Mouse (Mus musculus): ENCODE measurements at regions not wholly inside any gene's neighbourhood (a gene's known extent, or its start where the extent isn't known, plus 50 kb on each side); places are given as distances from the start of the nearest gene placed in this dataset.

GRCm38 (mm10) chr3:39455650-39456049, 568.9 kb downstream of the Fat4 start:
- H3K4me3 ChIP-seq (ENCODE audit: insufficient read depth, poor library complexity, severe bottlenecking), result no peak overlapping the region
- no peaks in the 10 kb centered on the region for H3K79me2 ChIP-seq (ENCODE audit: control insufficient read depth, insufficient read depth)
- no peak for TF ChIP-seq CEBPB (IDR thresholded peaks at IDR 0.05; ENCODE audit: low read depth)
- TF ChIP-seq MAX (IDR thresholded peaks at IDR 0.05), result no peak
- TF ChIP-seq USF1 (IDR thresholded peaks at IDR 0.05; ENCODE audit: low read depth), result no peak
- TF ChIP-seq MYOD1 (IDR thresholded peaks at IDR 0.05; ENCODE audit: control insufficient read depth, insufficient read length, low read depth), result no peak
- TF ChIP-seq FOSL1 (IDR thresholded peaks at IDR 0.05; ENCODE audit: insufficient read depth, low read length, poor library complexity, severe bottlenecking), result no peak
- TF ChIP-seq CTCF (IDR thresholded peaks at IDR 0.05; ENCODE audit: control insufficient read depth, insufficient read depth, insufficient read length), result no peak
- TF ChIP-seq MYOG (IDR thresholded peaks at IDR 0.05; ENCODE audit: control insufficient read depth, extremely low read depth, insufficient read length), result no peak
- no peaks in the 10 kb centered on the region for H3K79me3 ChIP-seq (ENCODE audit: low read depth)
- H3K36me3 ChIP-seq (ENCODE audit: control insufficient read depth, insufficient read depth), result no peaks in the 10 kb centered on the region
- no peaks in the 10 kb centered on the region for H3K27me3 ChIP-seq (ENCODE audit: control insufficient read depth, insufficient read depth, insufficient read length)
- H3ac ChIP-seq (ENCODE audit: control insufficient read depth, insufficient read length, low read depth), result no peak overlapping the region

DNA sequence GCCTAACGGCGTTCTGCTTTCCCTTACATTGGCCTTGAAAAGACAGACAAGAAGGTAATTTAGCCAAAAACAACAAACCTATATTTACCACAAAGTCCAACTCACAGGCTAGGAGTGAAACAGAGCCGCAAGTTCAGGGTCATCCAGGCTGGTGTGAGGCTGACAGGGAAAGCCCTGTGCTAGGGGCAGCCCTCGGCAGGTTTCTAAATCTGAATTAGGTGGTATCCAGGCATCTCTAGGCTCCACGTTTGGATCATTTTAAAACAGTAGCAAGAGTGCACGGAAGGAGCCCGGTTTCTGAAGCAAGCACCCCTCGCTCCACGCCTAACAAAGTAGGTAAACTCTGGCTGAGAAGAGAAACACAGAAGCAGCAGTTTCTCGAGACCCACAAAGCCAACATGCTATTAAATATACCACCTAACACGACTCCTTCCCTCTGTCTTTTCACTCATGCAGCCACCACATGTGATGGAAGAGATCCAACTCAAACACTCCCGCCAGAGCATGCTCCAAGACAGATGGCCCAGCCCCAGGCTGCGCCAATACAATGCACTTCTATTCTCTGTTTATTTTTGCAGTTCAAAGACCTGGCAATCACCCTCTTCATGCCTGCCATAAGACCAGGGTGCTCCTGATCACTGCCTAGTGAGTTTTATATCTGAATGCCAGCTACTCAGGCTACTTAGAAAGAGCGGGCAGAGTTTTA, 573.6 kb downstream of the Fat4 start:
- Histone ChIP-seq H3K27me3 (ENCODE audit: control insufficient read depth, insufficient read depth, insufficient read length) (no peaks in the 10 kb centered on the region), H3K4me3 (ENCODE audit: insufficient read depth, poor library complexity, severe bottlenecking) (no peak overlapping the region), H3ac (ENCODE audit: control insufficient read depth, insufficient read length, low read depth) (no peak overlapping the region), H3K36me3 (ENCODE audit: control insufficient read depth, insufficient read depth) (no peaks in the 10 kb centered on the region), H3K79me2 (ENCODE audit: control insufficient read depth, insufficient read depth) (no peaks in the 10 kb centered on the region), H3K79me3 (ENCODE audit: low read depth) (no peaks in the 10 kb centered on the region)
- TF ChIP-seq CEBPB (IDR thresholded peaks at IDR 0.05; ENCODE audit: low read depth) (no peak), MYOG (IDR thresholded peaks at IDR 0.05; ENCODE audit: control insufficient read depth, extremely low read depth, insufficient read length) (no peak), CTCF (IDR thresholded peaks at IDR 0.05; ENCODE audit: control insufficient read depth, insufficient read depth, insufficient read length) (no peak), USF1 (IDR thresholded peaks at IDR 0.05; ENCODE audit: low read depth) (no peak), FOSL1 (IDR thresholded peaks at IDR 0.05; ENCODE audit: insufficient read depth, low read length, poor library complexity, severe bottlenecking) (no peak), MAX (IDR thresholded peaks at IDR 0.05) (no peak), MYOD1 (IDR thresholded peaks at IDR 0.05; ENCODE audit: control insufficient read depth, insufficient read length, low read depth) (no peak)

DNA sequence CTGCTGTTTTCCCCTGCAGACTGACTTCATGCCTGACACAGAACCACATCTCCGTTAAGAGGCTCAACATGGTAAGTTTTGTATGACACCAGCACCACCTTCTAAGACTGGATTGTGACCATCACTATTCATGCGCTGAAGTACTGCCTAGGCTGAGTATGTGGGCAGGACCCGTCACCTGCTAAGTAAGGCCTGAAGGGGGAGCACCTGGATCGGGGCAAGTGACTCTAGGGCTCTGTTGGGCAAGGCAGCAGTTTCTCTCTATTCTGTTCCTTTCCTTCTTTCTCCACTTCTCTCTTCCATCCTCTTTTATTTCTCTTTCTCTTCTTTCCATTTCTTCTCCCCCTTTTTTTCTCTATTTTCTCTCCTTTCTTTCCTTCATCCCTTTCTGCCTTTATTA, 574.8 kb downstream of the Fat4 start:
- H3K36me3 ChIP-seq (ENCODE audit: control insufficient read depth, insufficient read depth), result no peaks in the 10 kb centered on the region
- H3K79me2 ChIP-seq (ENCODE audit: control insufficient read depth, insufficient read depth), result no peaks in the 10 kb centered on the region
- H3K79me3 ChIP-seq (ENCODE audit: low read depth), result no peaks in the 10 kb centered on the region
- no peak overlapping the region for H3ac ChIP-seq (ENCODE audit: control insufficient read depth, insufficient read length, low read depth)
- TF ChIP-seq MYOG (IDR thresholded peaks at IDR 0.05; ENCODE audit: control insufficient read depth, extremely low read depth, insufficient read length) (no peak), CTCF (IDR thresholded peaks at IDR 0.05; ENCODE audit: control insufficient read depth, insufficient read depth, insufficient read length) (no peak), MAX (IDR thresholded peaks at IDR 0.05) (no peak), CEBPB (IDR thresholded peaks at IDR 0.05; ENCODE audit: low read depth) (no peak), FOSL1 (IDR thresholded peaks at IDR 0.05; ENCODE audit: insufficient read depth, low read length, poor library complexity, severe bottlenecking) (no peak), MYOD1 (IDR thresholded peaks at IDR 0.05; ENCODE audit: control insufficient read depth, insufficient read length, low read depth) (no peak)
- no peak overlapping the region for H3K4me3 ChIP-seq (ENCODE audit: insufficient read depth, poor library complexity, severe bottlenecking)
- H3K27me3 ChIP-seq (ENCODE audit: control insufficient read depth, insufficient read depth, insufficient read length), result no peaks in the 10 kb centered on the region

GRCm38 (mm10) chr3:39465811-39466210, 579.1 kb downstream of the Fat4 start:
- Histone ChIP-seq H3K4me3 (ENCODE audit: insufficient read depth, poor library complexity, severe bottlenecking) (no peak overlapping the region), H3K27me3 (ENCODE audit: control insufficient read depth, insufficient read depth, insufficient read length) (no peaks in the 10 kb centered on the region), H3K79me2 (ENCODE audit: control insufficient read depth, insufficient read depth) (no peaks in the 10 kb centered on the region), H3ac (ENCODE audit: control insufficient read depth, insufficient read length, low read depth) (no peak overlapping the region), H3K36me3 (ENCODE audit: control insufficient read depth, insufficient read depth) (no peaks in the 10 kb centered on the region), H3K79me3 (ENCODE audit: low read depth) (no peaks in the 10 kb centered on the region)
- no peak for TF ChIP-seq MYOD1 (IDR thresholded peaks at IDR 0.05; ENCODE audit: control insufficient read depth, insufficient read length, low read depth)
- TF ChIP-seq FOSL1 (IDR thresholded peaks at IDR 0.05; ENCODE audit: insufficient read depth, low read length, poor library complexity, severe bottlenecking), result no peak
- TF ChIP-seq MYOG (IDR thresholded peaks at IDR 0.05; ENCODE audit: control insufficient read depth, extremely low read depth, insufficient read length), result no peak
- TF ChIP-seq USF1 (IDR thresholded peaks at IDR 0.05; ENCODE audit: low read depth), result no peak
- TF ChIP-seq CEBPB (IDR thresholded peaks at IDR 0.05; ENCODE audit: low read depth), result no peak
- no peak for TF ChIP-seq MAX (IDR thresholded peaks at IDR 0.05)

DNA sequence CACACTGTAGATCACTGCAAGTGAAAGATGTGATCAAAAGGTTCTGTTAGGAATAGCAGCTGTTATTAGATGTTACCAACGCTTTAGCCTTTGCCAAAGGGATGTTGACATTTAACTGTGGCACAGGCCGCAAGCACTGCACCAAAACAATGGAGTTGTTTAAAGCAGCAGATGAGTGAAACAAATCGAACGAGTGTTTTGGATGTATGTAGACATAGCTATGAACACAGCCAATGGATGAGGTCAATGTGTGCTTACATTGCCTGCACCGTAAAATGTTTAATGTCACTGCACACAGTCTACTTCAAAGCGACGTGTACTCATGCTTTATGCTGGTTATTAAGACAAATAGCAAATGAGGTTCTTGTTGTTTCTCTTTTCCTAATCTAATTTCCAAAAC, 602.7 kb downstream of the Fat4 start:
- H3K36me3 ChIP-seq (ENCODE audit: control insufficient read depth, insufficient read depth), result no peaks in the 10 kb centered on the region

GRCm38 (mm10) chr3:39494363-39494762, 607.6 kb downstream of the Fat4 start:
- H3K27me3 ChIP-seq (ENCODE audit: control insufficient read depth, insufficient read depth, insufficient read length), result no peaks in the 10 kb centered on the region
- H3K79me3 ChIP-seq (ENCODE audit: low read depth), result no peaks in the 10 kb centered on the region
- H3K36me3 ChIP-seq (ENCODE audit: control insufficient read depth, insufficient read depth), result no peaks in the 10 kb centered on the region
- TF ChIP-seq CTCF (IDR thresholded peaks at IDR 0.05; ENCODE audit: control insufficient read depth, insufficient read depth, insufficient read length), result no peak
- no peak for TF ChIP-seq MAX (IDR thresholded peaks at IDR 0.05)
- TF ChIP-seq FOSL1 (IDR thresholded peaks at IDR 0.05; ENCODE audit: insufficient read depth, low read length, poor library complexity, severe bottlenecking), result no peak
- no peak for TF ChIP-seq CEBPB (IDR thresholded peaks at IDR 0.05; ENCODE audit: low read depth)
- TF ChIP-seq MYOD1 (IDR thresholded peaks at IDR 0.05; ENCODE audit: control insufficient read depth, insufficient read length, low read depth), result no peak
- no peak for TF ChIP-seq USF1 (IDR thresholded peaks at IDR 0.05; ENCODE audit: low read depth)
- no peak for TF ChIP-seq MYOG (IDR thresholded peaks at IDR 0.05; ENCODE audit: control insufficient read depth, extremely low read depth, insufficient read length)
- H3K79me2 ChIP-seq (ENCODE audit: control insufficient read depth, insufficient read depth), result no peaks in the 10 kb centered on the region
- H3ac ChIP-seq (ENCODE audit: control insufficient read depth, insufficient read length, low read depth), result no peak overlapping the region
- no peak overlapping the region for H3K4me3 ChIP-seq (ENCODE audit: insufficient read depth, poor library complexity, severe bottlenecking)

More for the DNA sequence above, 602.7 kb downstream of the Fat4 start:
- H3K79me2 ChIP-seq (ENCODE audit: control insufficient read depth, insufficient read depth), result no peaks in the 10 kb centered on the region
- no peak overlapping the region for H3ac ChIP-seq (ENCODE audit: control insufficient read depth, insufficient read length, low read depth)
- no peaks in the 10 kb centered on the region for H3K79me3 ChIP-seq (ENCODE audit: low read depth)
- no peak overlapping the region for H3K4me3 ChIP-seq (ENCODE audit: insufficient read depth, poor library complexity, severe bottlenecking)
- no peaks in the 10 kb centered on the region for H3K27me3 ChIP-seq (ENCODE audit: control insufficient read depth, insufficient read depth, insufficient read length)
- TF ChIP-seq MYOG (IDR thresholded peaks at IDR 0.05; ENCODE audit: control insufficient read depth, extremely low read depth, insufficient read length), result no peak

Measured in C2C12 (cell line).